Mouse (Mus musculus) MEL (cell line): Measurements from ENCODE around the gene Ptar1. TPM values are rescaled to one million over a fixed set of nuclear protein-coding genes. Genes with fewer than 3 reads are reported as not detected.

ENCODE experiments used
- DNase-seq: peaks from one replicate; pipeline ENCODE4 v3.0.0; 2011; ENCODE audit warnings: low read depth, low spot score
- H3K27ac ChIP-seq: 2 replicates; pipeline ENCODE4 v1.5.1; 2012; ENCODE audit warnings: low read depth, mild to moderate bottlenecking, control low read depth, low read length, moderate library complexity; ENCODE audit not compliant: control insufficient read depth
- H3K27me3 ChIP-seq, 2 experiments: fragments of 150-350 bp in 1 of 2; sonication (generic) in 1 of 2; 2 replicates each; pipeline ENCODE4 v1.6.1; 2012; ENCODE audit warnings: low read length in 2 of 2, mild to moderate bottlenecking in 2 of 2, improper control_type of control experiment in 1 of 2, moderate library complexity in 1 of 2; ENCODE audit not compliant: insufficient read depth in 2 of 2, control insufficient read depth in 1 of 2
- H3K36me3 ChIP-seq, 2 experiments: 2 replicates each; pipeline ENCODE4 v1.6.1; 2012 to 2014; ENCODE audit warnings: low read length in 2 of 2, improper control_type of control experiment in 1 of 2, inconsistent platforms in 1 of 2, mild to moderate bottlenecking in 1 of 2; ENCODE audit not compliant: insufficient read depth in 2 of 2, control insufficient read depth in 1 of 2
- H3K4me1 ChIP-seq, 2 experiments: fragments of 150-350 bp in 1 of 2; sonication (generic) in 1 of 2; 2 replicates each; pipeline ENCODE4 v1.6.1; 2012; ENCODE audit warnings: low read length in 2 of 2, improper control_type of control experiment in 1 of 2, mild to moderate bottlenecking in 1 of 2; ENCODE audit not compliant: insufficient read depth in 2 of 2, control insufficient read depth in 1 of 2
- H3K4me3 ChIP-seq, 2 experiments: fragments of 150-350 bp in 1 of 2; sonication (generic) in 1 of 2; 2 replicates each; pipeline ENCODE4 v1.5.1; 2012; ENCODE audit warnings: low read depth in 2 of 2, low read length in 2 of 2, mild to moderate bottlenecking in 2 of 2, moderate library complexity in 2 of 2, control low read depth in 1 of 2, improper control_type of control experiment in 1 of 2; ENCODE audit not compliant: control insufficient read depth in 1 of 2, insufficient read depth in 1 of 2
- H3K79me2 ChIP-seq: 2 replicates; pipeline ENCODE4 v1.6.1; 2012; ENCODE audit warnings: mild to moderate bottlenecking, low read length, moderate library complexity; ENCODE audit not compliant: control insufficient read depth, poor library complexity, insufficient read depth
- H3K9ac ChIP-seq: 2 replicates; pipeline ENCODE4 v1.6.1; 2012; ENCODE audit warnings: low read depth, mild to moderate bottlenecking, control low read depth, low read length, moderate library complexity; ENCODE audit not compliant: control insufficient read depth, poor library complexity, severe bottlenecking
- H3K9me3 ChIP-seq: fragments of 150-350 bp; sonication (generic); replicated peaks from 2 replicates; pipeline ENCODE4 v1.6.1; 2012; ENCODE audit warnings: mild to moderate bottlenecking, low read length, improper control_type of control experiment, moderate library complexity; ENCODE audit not compliant: insufficient read depth
- BHLHE40 ChIP-seq: IDR thresholded peaks from 2 replicates; pipeline ENCODE4 v1.6.1; 2012; ENCODE audit warnings: low read depth, mild to moderate bottlenecking, inconsistent platforms, low read length, improper control_type of control experiment, borderline replicate concordance
- CHD1 ChIP-seq: IDR thresholded peaks from 2 replicates; pipeline ENCODE4 v1.6.1; 2012; ENCODE audit warnings: low read depth, mild to moderate bottlenecking, inconsistent platforms, low read length, improper control_type of control experiment
- CHD2 ChIP-seq: IDR thresholded peaks from 2 replicates; pipeline ENCODE4 v1.6.1; 2011; ENCODE audit warnings: low read length, improper control_type of control experiment
- CTCF ChIP-seq, 3 experiments: IDR thresholded peaks in 2 of 3; conservative IDR thresholded peaks in 1 of 3; 2 replicates each; pipeline ENCODE4 v1.5.1; 2011 to 2012; ENCODE audit warnings: low read length in 3 of 3, low read depth in 2 of 3, mild to moderate bottlenecking in 2 of 3, improper control_type of control experiment in 1 of 3, inconsistent platforms in 1 of 3, mixed read lengths in 1 of 3, moderate library complexity in 1 of 3; ENCODE audit not compliant: control insufficient read depth in 1 of 3, insufficient read depth in 1 of 3, poor library complexity in 1 of 3, severe bottlenecking in 1 of 3
- ELF1 ChIP-seq: IDR thresholded peaks from 2 replicates; pipeline ENCODE4 v1.6.1; 2014; ENCODE audit warnings: low read depth, mild to moderate bottlenecking, inconsistent platforms, low read length, improper control_type of control experiment, moderate library complexity
- EP300 ChIP-seq, 2 experiments: IDR thresholded peaks; 2 replicates each; pipeline ENCODE4 v1.6.1; 2011; ENCODE audit warnings: improper control_type of control experiment in 2 of 2, low read length in 2 of 2, low read depth in 1 of 2, mild to moderate bottlenecking in 1 of 2
- ETS1 ChIP-seq: IDR thresholded peaks from 2 replicates; pipeline ENCODE4 v1.6.1; 2012; ENCODE audit warnings: low read depth, mild to moderate bottlenecking, inconsistent platforms, low read length, improper control_type of control experiment, moderate library complexity
- GABPA ChIP-seq: IDR thresholded peaks from 2 replicates; pipeline ENCODE4 v1.6.1; 2012; ENCODE audit warnings: low read depth, mild to moderate bottlenecking, inconsistent platforms, low read length, improper control_type of control experiment, moderate library complexity
- HCFC1 ChIP-seq: IDR thresholded peaks from 2 replicates; pipeline ENCODE4 v1.6.1; 2012; ENCODE audit warnings: low read depth, mild to moderate bottlenecking, inconsistent platforms, low read length, improper control_type of control experiment, moderate library complexity
- JUND ChIP-seq: IDR thresholded peaks from 2 replicates; pipeline ENCODE4 v1.6.1; 2011; ENCODE audit warnings: low read depth, mild to moderate bottlenecking, improper control_type of control experiment, low read length
- KAT2A ChIP-seq: conservative IDR thresholded peaks from 2 replicates; pipeline ENCODE4 v1.6.1; 2012; ENCODE audit warnings: low read depth, low read length, improper control_type of control experiment, inconsistent platforms
- MAFK ChIP-seq: IDR thresholded peaks from 2 replicates; pipeline ENCODE4 v1.6.1; 2011; ENCODE audit warnings: low read depth, mild to moderate bottlenecking, low read length, improper control_type of control experiment, borderline replicate concordance
- MAX ChIP-seq: IDR thresholded peaks from 2 replicates; pipeline ENCODE4 v1.6.1; 2011; ENCODE audit warnings: low read length, improper control_type of control experiment
- MAZ ChIP-seq: IDR thresholded peaks from 2 replicates; pipeline ENCODE4 v1.6.1; 2012; ENCODE audit warnings: low read depth, mild to moderate bottlenecking, inconsistent platforms, low read length, improper control_type of control experiment
- MXI1 ChIP-seq: IDR thresholded peaks from 2 replicates; pipeline ENCODE4 v1.6.1; 2011; ENCODE audit warnings: mild to moderate bottlenecking, low read depth, low read length, improper control_type of control experiment
- MYB ChIP-seq: IDR thresholded peaks from 2 replicates; pipeline ENCODE4 v1.6.1; 2011; ENCODE audit warnings: mild to moderate bottlenecking, low read depth, low read length, improper control_type of control experiment
- MYC ChIP-seq: IDR thresholded peaks from 2 replicates; pipeline ENCODE4 v1.6.1; 2011; ENCODE audit warnings: low read depth, mild to moderate bottlenecking, low read length, improper control_type of control experiment, moderate library complexity
- NELFE ChIP-seq: IDR thresholded peaks from 2 replicates; pipeline ENCODE4 v1.6.1; 2011; ENCODE audit warnings: low read depth, low read length, improper control_type of control experiment
- NRF1 ChIP-seq: IDR thresholded peaks from 2 replicates; pipeline ENCODE4 v1.6.1; 2014; ENCODE audit warnings: low read depth, mild to moderate bottlenecking, inconsistent platforms, low read length, improper control_type of control experiment, moderate library complexity; ENCODE audit not compliant: poor library complexity, insufficient read depth, severe bottlenecking
- POLR2A ChIP-seq, 2 experiments: IDR thresholded peaks; 2 replicates each; pipeline ENCODE4 v1.6.1; 2011 to 2012; ENCODE audit warnings: low read length in 2 of 2, mild to moderate bottlenecking in 2 of 2, control low read depth in 1 of 2, improper control_type of control experiment in 1 of 2, low read depth in 1 of 2, moderate library complexity in 1 of 2; ENCODE audit not compliant: control insufficient read depth in 1 of 2, insufficient read depth in 1 of 2, poor library complexity in 1 of 2
- POLR2AphosphoS2 ChIP-seq: IDR thresholded peaks from 2 replicates; pipeline ENCODE4 v1.6.1; 2011; ENCODE audit warnings: low read length, improper control_type of control experiment
- POLR2AphosphoS5 ChIP-seq: IDR thresholded peaks from 2 replicates; pipeline ENCODE4 v1.6.1; 2012; ENCODE audit warnings: low read depth, borderline replicate concordance, mild to moderate bottlenecking, inconsistent platforms, low read length, moderate library complexity, mixed read lengths
- SMC3 ChIP-seq: IDR thresholded peaks from 2 replicates; pipeline ENCODE4 v1.6.1; 2011; ENCODE audit warnings: low read depth, low read length, improper control_type of control experiment
- TAL1 ChIP-seq: IDR thresholded peaks from 2 replicates; pipeline ENCODE4 v1.6.1; 2012; ENCODE audit warnings: mild to moderate bottlenecking, inconsistent platforms, low read length, moderate library complexity, mixed read lengths
- TBP ChIP-seq: IDR thresholded peaks from 2 replicates; pipeline ENCODE4 v1.8.0; 2011; ENCODE audit warnings: low read depth, low read length, improper control_type of control experiment
- UBTF ChIP-seq: IDR thresholded peaks from 2 replicates; pipeline ENCODE4 v1.6.1; 2012; ENCODE audit warnings: low read depth, mild to moderate bottlenecking, inconsistent platforms, low read length, improper control_type of control experiment, moderate library complexity, borderline replicate concordance; ENCODE audit not compliant: insufficient read depth
- USF1 ChIP-seq: IDR thresholded peaks from 2 replicates; pipeline ENCODE4 v1.6.1; 2014; ENCODE audit warnings: low read depth, mild to moderate bottlenecking, inconsistent platforms, low read length, improper control_type of control experiment, moderate library complexity
- USF2 ChIP-seq, 2 experiments: IDR thresholded peaks; 2 replicates each; pipeline ENCODE4 v1.6.1; 2011 to 2012; ENCODE audit warnings: improper control_type of control experiment in 2 of 2, low read length in 2 of 2, borderline replicate concordance in 1 of 2, inconsistent platforms in 1 of 2, low read depth in 1 of 2, mild to moderate bottlenecking in 1 of 2; ENCODE audit not compliant: insufficient read depth in 1 of 2
- ZC3H11A ChIP-seq: IDR thresholded peaks from 2 replicates; pipeline ENCODE4 v1.6.1; 2012; ENCODE audit warnings: low read depth, mild to moderate bottlenecking, inconsistent platforms, low read length, improper control_type of control experiment
- ZMIZ1 ChIP-seq: IDR thresholded peaks from 2 replicates; pipeline ENCODE4 v1.6.1; 2012; ENCODE audit warnings: low read depth, mild to moderate bottlenecking, inconsistent platforms, low read length, improper control_type of control experiment, moderate library complexity
- polyA plus RNA-seq, 2 experiments: library from polyadenylated mRNA; stranded (reverse) in 1 of 2; unstranded in 1 of 2; fragments of >175 nt in 1 of 2; fragments of >200 nt in 1 of 2; gene quantifications; 2 replicates each; pipeline versions ENCODE4 v1.2.1 to v1.2.4; 2012; ENCODE audit warnings: low replicate concordance in 2 of 2, low read depth in 1 of 2; ENCODE audit not compliant: insufficient read length in 2 of 2, insufficient read depth in 1 of 2, missing spikeins in 1 of 2
- total RNA-seq: library from RNA; depleted of rRNA; stranded (reverse); fragments of 300-350 nt; gene quantifications from 2 replicates; pipeline ENCODE4 v1.2.3, GENCODE M21; 2012

Gene Ptar1
- total and polyA plus RNA-seq, 3 experiments, result 4.9 to 6.9 TPM; not detected in 1

DNA sequence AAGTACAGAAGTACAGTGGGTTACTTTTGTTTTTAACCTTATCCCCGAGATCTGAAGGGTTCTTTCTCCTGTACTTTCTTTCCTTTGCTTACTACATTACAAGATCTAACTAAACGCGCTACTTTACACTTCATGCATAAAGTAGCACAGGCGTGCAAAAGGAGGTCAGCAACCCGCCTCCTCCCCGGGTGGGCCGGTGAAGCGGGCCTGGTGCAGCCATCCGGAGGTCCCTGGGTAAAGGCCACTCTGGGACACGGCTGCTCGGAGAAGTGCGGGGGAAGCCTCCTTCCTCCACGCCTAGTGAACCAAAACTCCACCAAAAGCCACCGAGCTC lies 300 bp upstream of the Ptar1 start:
- peak in 1 of 2 experiments; percentile 89; a peak in 1 of 4 replicates for TF ChIP-seq POLR2A (IDR thresholded peaks at IDR 0.05; ENCODE audit: control insufficient read depth in 1 of 2, insufficient read depth in 1 of 2, low read depth in 1 of 2, low read length in 2 of 2, poor library complexity in 1 of 2)
- TF ChIP-seq TAL1, result no peak
- TF ChIP-seq CHD2, result no peak
- TF ChIP-seq POLR2AphosphoS2, result peak; percentile 76
- no peak for TF ChIP-seq EP300 (IDR thresholded peaks at IDR 0.05; ENCODE audit: low read depth in 1 of 2, low read length in 2 of 2)
- TF ChIP-seq ELF1, result no peak
- TF ChIP-seq BHLHE40, result no peak
- TF ChIP-seq ZC3H11A, result no peak
- TF ChIP-seq NRF1, result no peak
- TF ChIP-seq MAFK, result no peak
- no peak for TF ChIP-seq MYC
- TF ChIP-seq CTCF (IDR thresholded peaks at IDR 0.05 in 2 of 3, conservative IDR thresholded peaks at IDR 0.05 in 1 of 3; ENCODE audit: control insufficient read depth in 1 of 3, insufficient read depth in 1 of 3, low read depth in 2 of 3, low read length in 3 of 3, poor library complexity in 1 of 3, severe bottlenecking in 1 of 3), result no peak
- TF ChIP-seq MXI1, result peak; percentile 52
- no peak for TF ChIP-seq SMC3
- no peak; the same call in 1 of the 2 replicates for TF ChIP-seq HCFC1
- no peak for TF ChIP-seq JUND
- TF ChIP-seq POLR2AphosphoS5, result no peak
- TF ChIP-seq MAX, result 0 out of 2 replicates have a peak, but pooled peaks have one; percentile 18
- 0 out of 2 replicates have a peak, but pooled peaks have one; percentile 35 for TF ChIP-seq MAZ
- TF ChIP-seq GABPA, result no peak
- no peak for TF ChIP-seq ETS1
- no peak for TF ChIP-seq MYB
- TF ChIP-seq USF1, result no peak
- TF ChIP-seq TBP, result 0 out of 2 replicates have a peak, but pooled peaks have one; percentile 31
- no peak for TF ChIP-seq USF2 (IDR thresholded peaks at IDR 0.05; ENCODE audit: borderline replicate concordance in 1 of 2, insufficient read depth in 1 of 2, low read depth in 1 of 2, low read length in 2 of 2)
- no peak for TF ChIP-seq UBTF
- no peak for TF ChIP-seq KAT2A
- TF ChIP-seq ZMIZ1, result no peak
- no peak for TF ChIP-seq CHD1
- TF ChIP-seq NELFE, result no peak; the same call in 1 of the 2 replicates
- H3K79me2 ChIP-seq, result peaks cover 21% of the 10 kb centered on the region
- peak overlapping the region; percentile 80 to 89 for H3K4me3 ChIP-seq
- H3K4me1 ChIP-seq, result peaks cover 0 to 11% of the 10 kb centered on the region in 2 experiments; a peak in 2 of 4 replicates
- H3K9ac ChIP-seq, result peak overlapping the region; percentile 97
- H3K36me3 ChIP-seq, result peaks cover 0 to 18% of the 10 kb centered on the region in 2 experiments; a peak in 2 of 4 replicates
- H3K27ac ChIP-seq, result peak overlapping the region; percentile 79
- no peak for DNase-seq
- H3K9me3 ChIP-seq, result no peaks in the 10 kb centered on the region
- no peaks in the 10 kb centered on the region for H3K27me3 ChIP-seq
